Mouse (Mus musculus) megakaryocyte, embryonic 14.5 days (primary cell): ENCODE data around the gene Psg18.
"Not testable (repeated sequence)": the region's sequence is repeated elsewhere in the genome, so short reads cannot be mapped to it uniquely, and the experiment has no call there.

Source experiments
- FLI1 ChIP-seq: IDR thresholded peaks from 2 replicates; pipeline ENCODE4 v1.6.1; 2012; ENCODE audit warnings: low read length, inconsistent platforms, mixed read lengths
- GATA1 ChIP-seq: IDR thresholded peaks from 3 replicates; pipeline ENCODE4 v1.6.1; 2012; ENCODE audit warnings: mixed read lengths, low read length, inconsistent platforms, borderline replicate concordance

GRCm38 (mm10) chr7:18391483-18391882, 36.7 kb upstream of the Psg18 start:
- not testable (repeated sequence) for TF ChIP-seq GATA1, FLI1
